Mouse (Mus musculus) lung, adult 18-20 months (tissue): ENCODE measurements around the gene Prkcg.
A peak's percentile ranks its signal among the peaks of the same experiment; 100 is the strongest.
"Not testable (repeated sequence)": the region's sequence is repeated elsewhere in the genome, so short reads cannot be mapped to it uniquely, and the experiment has no call there.

Experiments used
- DNase-seq, 2 experiments: peaks; one replicate each; pipeline ENCODE4 v3.0.0; 2022; ENCODE audit warnings: mixed read lengths in 2 of 2

Prkcg gene

GRCm38 (mm10) chr7:3291197-3291596 lies 2.2 kb downstream of the Prkcg start:
- DNase-seq = peak; percentile 72 to 84

GRCm38 (mm10) chr7:3291764-3292163 lies 2.8 kb downstream of the Prkcg start:
- DNase-seq = no peak

- DNase-seq = not testable (repeated sequence)
Observed at GRCm38 (mm10) chr7:3292271-3292670, 3.3 kb downstream of the Prkcg start.

GRCm38 (mm10) chr7:3292791-3293190 lies 3.8 kb downstream of the Prkcg start:
- DNase-seq = peak; percentile 98 to 99

GRCm38 (mm10) chr7:3294794-3295193 lies 5.8 kb downstream of the Prkcg start:
- no peak for DNase-seq

- DNase-seq = no peak
Observed at GRCm38 (mm10) chr7:3295321-3296110, 6.5 kb downstream of the Prkcg start.

GRCm38 (mm10) chr7:3296711-3297110 lies 7.7 kb downstream of the Prkcg start:
- DNase-seq = no peak

GRCm38 (mm10) chr7:3299941-3300617 lies 11.1 kb downstream of the Prkcg start:
- peak; percentile 33 to 53 for DNase-seq

- DNase-seq = no peak
Observed at GRCm38 (mm10) chr7:3300891-3301627, 12.1 kb downstream of the Prkcg start.

- no peak for DNase-seq
Observed at GRCm38 (mm10) chr7:3301628-3302555, 12.9 kb downstream of the Prkcg start.

GRCm38 (mm10) chr7:3302556-3303275 lies 13.7 kb downstream of the Prkcg start:
- no peak for DNase-seq

GRCm38 (mm10) chr7:3303276-3303781 lies 14.3 kb downstream of the Prkcg start:
- DNase-seq = peak in 1 of 2 experiments; percentile 36

GRCm38 (mm10) chr7:3303789-3304188 lies 14.8 kb downstream of the Prkcg start:
- DNase-seq = no peak

- DNase-seq = no peak
Observed at GRCm38 (mm10) chr7:3304298-3304697, 15.3 kb downstream of the Prkcg start.

- no peak for DNase-seq
Observed at GRCm38 (mm10) chr7:3306400-3306799, 17.4 kb downstream of the Prkcg start.

GRCm38 (mm10) chr7:3308646-3309045 lies 19.7 kb downstream of the Prkcg start:
- no peak for DNase-seq

- DNase-seq = no peak
Observed at GRCm38 (mm10) chr7:3310233-3310632, 21.3 kb downstream of the Prkcg start.

- DNase-seq = no peak
Observed at GRCm38 (mm10) chr7:3313571-3313970, 24.6 kb downstream of the Prkcg start.

- DNase-seq = no peak
Observed at GRCm38 (mm10) chr7:3314121-3314520, 25.1 kb downstream of the Prkcg start.

GRCm38 (mm10) chr7:3317704-3318103 lies 28.7 kb downstream of the Prkcg start:
- DNase-seq = no peak

GRCm38 (mm10) chr7:3320856-3321255 lies 31.9 kb downstream of the Prkcg start:
- no peak for DNase-seq
